Mouse (Mus musculus) liver, embryonic 16.5 days (tissue): ENCODE measurements around the gene Rapgef2. TPM values are rescaled to one million over a fixed set of nuclear protein-coding genes. Genes with fewer than 3 reads are reported as not detected.
A peak's percentile ranks its signal among the peaks of the same experiment; 100 is the strongest.

ENCODE experiments used
- ATAC-seq: fragments of 200-750 bp; cut with Nextera tagmentation; 2 replicates; pipeline ENCODE4 v1.8.0; 2017; ENCODE audit warnings: low read depth, mild to moderate bottlenecking, moderate number of reproducible peaks, moderate library complexity
- H3K27ac ChIP-seq: fragments of 300-500 bp; sonication (generic); 2 replicates; pipeline ENCODE4 v1.5.1; 2014; ENCODE audit warnings: mild to moderate bottlenecking, low read length
- H3K27me3 ChIP-seq: fragments of 300-500 bp; sonication (generic); 2 replicates; pipeline ENCODE4 v1.6.1; 2014; ENCODE audit warnings: low read depth, low read length, mixed read lengths; ENCODE audit not compliant: control insufficient read depth, insufficient read depth
- H3K36me3 ChIP-seq: fragments of 300-500 bp; sonication (generic); 2 replicates; pipeline ENCODE4 v1.6.1; 2014; ENCODE audit warnings: mild to moderate bottlenecking; ENCODE audit not compliant: control insufficient read depth, insufficient read depth
- H3K4me1 ChIP-seq: fragments of 300-500 bp; sonication (generic); 2 replicates; pipeline ENCODE4 v1.6.1; 2014; ENCODE audit warnings: low read depth, low read length, mixed read lengths; ENCODE audit not compliant: control insufficient read depth
- H3K4me2 ChIP-seq: fragments of 300-500 bp; sonication (generic); 2 replicates; pipeline ENCODE4 v1.6.1; 2014; ENCODE audit warnings: low read depth, low read length, mixed read lengths
- H3K4me3 ChIP-seq: fragments of 300-500 bp; sonication (generic); 2 replicates; pipeline ENCODE4 v1.5.1; 2014; ENCODE audit warnings: low read depth, mild to moderate bottlenecking, low read length
- H3K9ac ChIP-seq: fragments of 300-500 bp; sonication (generic); 2 replicates; pipeline ENCODE4 v1.6.1; 2014; ENCODE audit warnings: low read depth, low read length
- H3K9me3 ChIP-seq: fragments of 300-500 bp; sonication (generic); replicated peaks from 2 replicates; pipeline ENCODE4 v1.6.1; 2016; ENCODE audit warnings: low read length; ENCODE audit not compliant: control insufficient read depth
- WGBS: fragments of 180-500 bp; shearing (Covaris S2); extraction: QIAGEN DNeasy Blood & Tissue Kit; methylation state at CpG from one replicate; pipeline ENCODE4 v1.1.7; 2014; ENCODE audit not compliant: insufficient replicate concordance; 5-methylcytosine and 5-hydroxymethylcytosine counted together
- polyA plus RNA-seq: library from polyadenylated mRNA; unstranded; fragments of >200 nt; fragmentation: Nextera tagmentation; extraction: Ambion mirVana; gene quantifications from 2 replicates; pipeline ENCODE4 v1.2.1, GENCODE M21; 2015

Rapgef2 gene
- polyA plus RNA-seq, 1 experiment from 2014 or later: 1.4 TPM

DNA sequence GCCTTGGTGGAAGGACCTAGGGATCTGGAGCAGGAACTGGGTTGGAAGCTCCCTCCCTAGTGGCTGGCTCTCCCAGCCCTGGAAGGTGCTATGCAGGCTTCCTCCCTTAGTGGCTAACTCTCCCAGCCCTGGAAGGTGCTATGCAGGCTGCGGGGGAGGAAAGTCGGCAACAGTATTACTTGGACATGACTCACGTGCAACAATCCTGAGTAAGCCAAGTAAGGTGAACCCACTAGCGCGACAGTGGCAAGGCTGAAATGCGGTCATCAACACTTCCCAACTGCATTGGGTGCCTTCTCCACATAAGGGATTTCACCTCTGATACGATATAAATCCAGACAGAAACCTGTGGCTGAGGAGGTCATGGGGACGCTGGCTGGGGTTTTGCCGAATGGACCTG is 42.0 kb downstream of the Rapgef2 start:
- Histone ChIP-seq H3K4me3 (no peak overlapping the region), H3K9ac (no peak overlapping the region), H3K9me3 (no peaks in the 10 kb centered on the region), H3K4me2 (no peak overlapping the region), H3K27ac (no peak overlapping the region), H3K4me1 (no peaks in the 10 kb centered on the region; the same call in 1 of the 2 replicates), H3K36me3 (no peaks in the 10 kb centered on the region), H3K27me3 (no peaks in the 10 kb centered on the region)
- ATAC-seq: no peak
- 74% methylated on average over 9 of the region's 9 CpGs for WGBS

DNA sequence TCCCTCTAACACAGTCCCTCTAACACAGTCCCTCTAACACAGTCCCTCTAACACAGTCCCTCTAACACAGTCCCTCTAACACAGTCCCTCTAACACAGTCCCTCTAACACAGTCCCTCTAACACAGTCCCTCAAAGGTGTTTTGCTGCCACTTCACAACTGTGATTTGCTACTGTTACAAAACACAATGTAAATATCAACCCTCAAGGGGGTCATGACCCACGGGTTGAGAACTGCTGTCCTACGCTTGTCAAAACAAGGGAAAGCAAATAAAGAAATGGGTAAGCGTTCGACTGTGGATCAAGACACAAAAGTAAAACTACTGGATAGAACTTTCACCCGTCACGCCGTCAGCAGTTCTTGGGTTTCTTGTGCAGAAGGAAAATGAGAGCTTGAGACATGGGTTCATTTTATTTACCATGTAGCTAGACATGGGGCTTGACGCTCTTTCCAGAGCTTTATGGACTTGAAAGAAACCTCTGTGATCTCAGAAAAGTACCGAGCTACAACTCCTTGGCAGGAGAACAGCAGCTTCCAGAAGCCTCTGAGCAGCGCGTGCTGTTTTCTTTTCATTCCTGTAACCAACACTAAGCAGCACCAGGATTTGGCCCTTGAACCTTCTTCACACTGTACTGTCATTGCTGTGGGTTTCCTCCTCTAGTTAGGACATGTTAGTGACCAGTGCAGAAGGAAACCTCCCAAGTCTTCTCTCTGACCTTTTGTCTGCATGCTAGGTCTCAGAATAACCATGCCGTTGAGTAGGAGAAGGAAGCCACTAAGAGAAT is 43.2 kb downstream of the Rapgef2 start:
- 62% methylated on average over 12 of the region's 12 CpGs for WGBS
- H3K27me3 ChIP-seq: no peaks in the 10 kb centered on the region
- H3K9me3 ChIP-seq: no peaks in the 10 kb centered on the region
- no peak overlapping the region for H3K27ac ChIP-seq
- peak; percentile 79 for ATAC-seq
- peaks cover 2% of the 10 kb centered on the region for H3K4me1 ChIP-seq
- no peaks in the 10 kb centered on the region for H3K36me3 ChIP-seq
- no peak overlapping the region for H3K9ac ChIP-seq
- H3K4me2 ChIP-seq: peak overlapping the region; percentile 15
- H3K4me3 ChIP-seq: no peak overlapping the region

DNA sequence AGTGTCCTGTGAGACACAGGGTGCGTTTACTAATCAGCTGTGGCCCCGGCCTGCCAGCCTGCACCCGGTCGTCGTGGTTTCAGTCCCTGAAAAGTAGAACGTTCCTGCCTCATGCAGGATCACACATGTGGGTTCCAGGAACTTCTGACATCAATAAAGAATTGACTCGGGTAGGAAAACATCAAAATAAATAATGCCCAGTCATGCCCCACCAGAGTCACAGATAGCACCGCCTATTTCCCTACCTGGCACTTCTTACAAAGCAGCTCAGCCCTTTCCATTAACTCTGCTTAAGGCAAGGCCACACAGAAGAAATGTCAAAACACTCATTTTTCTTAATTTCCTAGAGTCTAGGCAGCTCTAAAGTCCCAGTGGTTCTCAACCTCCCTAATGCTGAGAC is 44.0 kb downstream of the Rapgef2 start:
- no peak overlapping the region for H3K9ac ChIP-seq
- ATAC-seq: no peak
- no peak overlapping the region for H3K4me2 ChIP-seq
- WGBS: 26% methylated on average over 8 of the region's 8 CpGs
- H3K4me3 ChIP-seq: no peak overlapping the region
- H3K4me1 ChIP-seq: peaks cover 2% of the 10 kb centered on the region
- no peaks in the 10 kb centered on the region for H3K27me3 ChIP-seq
- no peaks in the 10 kb centered on the region for H3K36me3 ChIP-seq
- no peaks in the 10 kb centered on the region for H3K9me3 ChIP-seq
- H3K27ac ChIP-seq: no peak overlapping the region

DNA sequence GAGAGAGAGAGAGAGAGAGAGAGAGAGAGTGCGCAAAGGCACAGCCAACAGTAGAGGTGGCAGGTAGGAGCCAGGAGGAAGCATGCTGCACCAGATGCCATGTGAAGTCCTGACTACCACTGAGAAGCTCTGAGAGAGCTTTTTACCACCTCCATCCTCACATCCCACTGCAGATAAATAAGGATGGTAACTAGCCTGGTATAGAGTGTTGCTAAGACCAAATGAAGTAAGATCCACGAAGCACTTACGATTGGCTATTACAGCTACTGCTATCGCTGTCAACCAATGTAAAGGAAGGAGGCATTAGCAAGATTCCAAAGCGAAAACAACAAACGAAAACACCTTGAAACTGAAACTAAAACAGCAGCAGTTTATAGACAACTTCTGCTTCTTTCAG is 47.3 kb downstream of the Rapgef2 start:
- H3K27me3 ChIP-seq: no peaks in the 10 kb centered on the region
- no peaks in the 10 kb centered on the region for H3K9me3 ChIP-seq
- no peak overlapping the region for H3K4me3 ChIP-seq
- H3K4me2 ChIP-seq: no peak overlapping the region
- H3K9ac ChIP-seq: no peak overlapping the region
- H3K36me3 ChIP-seq: no peaks in the 10 kb centered on the region
- ATAC-seq: no peak
- peaks cover 3% of the 10 kb centered on the region; the same call in 1 of the 2 replicates for H3K4me1 ChIP-seq
- no peak overlapping the region for H3K27ac ChIP-seq
- WGBS: 51% methylated on average over 6 of the region's 6 CpGs

DNA sequence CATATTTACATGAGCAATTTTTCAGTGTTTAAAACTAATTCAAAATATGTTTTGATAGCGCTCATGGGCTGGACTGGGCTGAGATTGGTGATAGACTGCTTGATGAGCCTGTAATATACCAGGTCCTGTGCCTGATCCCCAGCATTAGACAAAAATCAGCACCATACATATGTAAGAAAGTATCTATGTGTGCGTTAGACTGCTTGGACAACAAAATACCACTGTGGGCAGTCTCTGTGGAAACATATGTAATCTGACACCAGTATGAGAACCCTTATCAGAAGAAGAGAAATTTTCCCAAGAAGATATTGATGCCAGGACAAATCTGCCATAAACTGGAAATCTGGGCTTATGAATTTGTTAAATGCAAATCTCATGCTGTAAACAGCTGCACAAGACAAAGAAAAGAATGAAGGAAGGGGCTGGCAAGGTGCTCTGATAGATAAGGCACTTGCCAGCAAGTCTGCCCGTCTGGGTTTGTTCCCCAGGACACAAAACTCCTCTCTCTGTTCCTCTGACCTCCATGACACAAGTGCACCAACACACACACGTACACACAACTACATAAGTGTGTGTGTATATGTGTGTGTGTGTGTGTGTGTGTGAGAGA is 47.8 kb downstream of the Rapgef2 start:
- WGBS: 35% methylated on average over 4 of the region's 4 CpGs
- H3K27ac ChIP-seq: no peak overlapping the region
- peaks cover 4% of the 10 kb centered on the region; the same call in 1 of the 2 replicates for H3K4me1 ChIP-seq
- no peak overlapping the region for H3K4me3 ChIP-seq
- no peaks in the 10 kb centered on the region for H3K36me3 ChIP-seq
- no peak overlapping the region for H3K4me2 ChIP-seq
- H3K27me3 ChIP-seq: no peaks in the 10 kb centered on the region
- ATAC-seq: no peak
- H3K9ac ChIP-seq: no peak overlapping the region
- no peaks in the 10 kb centered on the region for H3K9me3 ChIP-seq

DNA sequence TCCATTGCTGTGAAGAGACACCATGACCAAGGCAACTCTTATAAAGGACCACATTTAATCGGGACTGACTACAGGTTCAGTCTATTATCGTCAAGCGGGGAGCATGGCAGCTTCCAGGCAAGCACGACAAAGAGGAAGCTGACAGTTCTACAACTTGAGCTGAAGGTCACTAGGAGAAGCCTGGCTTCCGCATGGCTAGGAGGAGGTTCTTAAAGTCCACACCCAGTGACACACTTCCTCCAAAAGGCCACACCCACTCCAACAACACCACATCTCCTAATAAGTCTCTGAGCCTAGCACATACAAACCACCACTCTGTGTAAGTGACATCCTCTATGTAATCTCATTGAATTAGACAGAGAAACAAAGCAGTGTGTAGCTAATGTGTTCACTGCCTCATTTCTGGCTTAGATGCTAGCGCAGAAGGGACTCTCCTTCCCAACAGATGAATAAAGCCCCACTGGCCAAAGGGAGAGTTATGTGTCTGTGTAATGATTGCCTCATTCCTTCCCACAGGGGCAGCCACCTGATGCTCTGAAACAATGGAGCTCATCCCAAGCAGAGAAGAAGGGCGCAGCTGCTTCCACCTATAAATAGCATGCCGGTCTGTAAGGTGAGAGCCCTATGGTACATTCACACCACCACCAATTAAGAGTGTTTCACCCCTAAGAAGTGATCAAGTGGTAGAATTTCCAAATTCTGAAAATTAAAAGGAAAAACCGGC is 48.5 kb downstream of the Rapgef2 start:
- no peaks in the 10 kb centered on the region for H3K36me3 ChIP-seq
- no peak overlapping the region for H3K9ac ChIP-seq
- no peak overlapping the region for H3K4me3 ChIP-seq
- peaks cover 4% of the 10 kb centered on the region; the same call in 1 of the 2 replicates for H3K4me1 ChIP-seq
- H3K27ac ChIP-seq: 0 out of 2 replicates have a peak overlapping the region, but pooled peaks have one; percentile 20
- ATAC-seq: peak; percentile 27; the same call in 1 of the 2 replicates
- H3K9me3 ChIP-seq: no peaks in the 10 kb centered on the region
- no peaks in the 10 kb centered on the region for H3K27me3 ChIP-seq
- H3K4me2 ChIP-seq: no peak overlapping the region
- WGBS: 49% methylated on average over 9 of the region's 9 CpGs

DNA sequence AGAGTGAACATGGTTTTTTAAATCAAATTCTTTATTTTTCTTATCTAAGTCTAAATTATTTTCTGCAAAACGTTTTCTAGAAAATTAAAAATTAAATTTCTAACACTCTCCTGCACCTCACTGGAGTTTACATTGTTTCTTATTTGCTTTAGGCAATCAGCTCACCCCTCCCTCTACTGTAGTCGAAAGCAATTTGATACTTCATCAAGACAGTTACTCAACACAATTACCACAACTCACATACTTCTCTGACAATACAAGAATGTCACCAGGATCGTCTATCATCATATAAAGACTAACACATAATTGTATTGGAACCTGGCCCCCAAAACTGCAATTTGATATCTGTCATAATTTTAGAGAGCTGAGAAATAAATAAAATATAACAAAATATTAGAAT is 51.8 kb downstream of the Rapgef2 start:
- WGBS: 31% methylated on average over 3 of the region's 3 CpGs
- H3K27ac ChIP-seq: no peak overlapping the region
- no peak overlapping the region for H3K4me2 ChIP-seq
- no peaks in the 10 kb centered on the region for H3K9me3 ChIP-seq
- no peaks in the 10 kb centered on the region for H3K27me3 ChIP-seq
- H3K9ac ChIP-seq: no peak overlapping the region
- no peaks in the 10 kb centered on the region for H3K36me3 ChIP-seq
- H3K4me3 ChIP-seq: no peak overlapping the region
- H3K4me1 ChIP-seq: peaks cover 4% of the 10 kb centered on the region; the same call in 1 of the 2 replicates
- no peak for ATAC-seq

DNA sequence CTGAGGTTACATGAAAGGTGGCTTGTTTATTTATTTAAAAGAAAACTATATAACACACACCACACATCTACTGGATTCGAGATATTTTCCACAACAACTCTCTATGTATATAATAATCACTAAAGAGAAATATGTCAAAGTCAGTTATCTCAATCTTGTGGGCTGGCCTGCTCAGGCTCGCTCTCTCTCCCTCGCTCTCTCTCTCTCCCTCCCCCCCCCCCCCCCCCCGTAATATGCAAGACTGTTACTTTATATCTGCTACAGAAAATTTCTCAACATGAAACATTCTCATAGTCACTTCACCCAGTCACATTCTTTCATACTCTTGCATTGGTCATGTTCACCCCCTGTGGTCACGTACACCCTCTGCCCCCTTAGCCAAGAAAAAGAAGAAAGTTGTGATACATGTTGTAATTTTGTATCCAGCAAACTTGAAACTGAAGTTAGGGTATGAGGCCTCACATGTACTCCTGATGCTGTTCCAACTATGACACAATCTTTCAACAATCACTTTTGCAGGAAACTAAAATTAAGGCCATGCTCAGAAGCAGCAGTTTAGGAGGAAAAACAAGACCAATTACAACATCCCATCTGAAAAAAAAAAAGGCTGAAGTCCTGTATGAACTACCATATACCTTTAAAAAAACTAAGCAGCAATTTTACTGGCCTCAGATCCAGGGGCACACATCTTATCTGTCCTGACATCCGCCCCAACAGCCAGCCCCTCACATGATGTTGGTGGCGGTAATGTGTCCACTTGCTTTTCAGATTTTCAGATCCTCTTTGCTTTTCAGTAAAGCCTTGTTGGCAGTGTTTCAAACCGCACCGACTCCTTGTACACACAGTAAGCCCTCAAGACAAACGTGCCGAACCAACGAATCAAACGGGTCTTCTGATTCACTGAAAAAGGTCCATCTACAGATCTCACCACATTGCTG is 52.6 kb downstream of the Rapgef2 start:
- no peaks in the 10 kb centered on the region for H3K27me3 ChIP-seq
- no peak overlapping the region; the same call in 1 of the 2 replicates for H3K4me2 ChIP-seq
- no peak overlapping the region for H3K27ac ChIP-seq
- H3K9me3 ChIP-seq: no peaks in the 10 kb centered on the region
- H3K9ac ChIP-seq: no peak overlapping the region
- H3K4me3 ChIP-seq: no peak overlapping the region
- WGBS: 39% methylated on average over 13 of the region's 13 CpGs
- H3K4me1 ChIP-seq: peaks cover 2% of the 10 kb centered on the region; the same call in 1 of the 2 replicates
- no peaks in the 10 kb centered on the region for H3K36me3 ChIP-seq
- ATAC-seq: 0 out of 2 replicates have a peak, but pooled peaks have one; percentile 7
